Mouse (Mus musculus): ENCODE results near the gene Arhgap15.

The Arhgap15 gene

DNA sequence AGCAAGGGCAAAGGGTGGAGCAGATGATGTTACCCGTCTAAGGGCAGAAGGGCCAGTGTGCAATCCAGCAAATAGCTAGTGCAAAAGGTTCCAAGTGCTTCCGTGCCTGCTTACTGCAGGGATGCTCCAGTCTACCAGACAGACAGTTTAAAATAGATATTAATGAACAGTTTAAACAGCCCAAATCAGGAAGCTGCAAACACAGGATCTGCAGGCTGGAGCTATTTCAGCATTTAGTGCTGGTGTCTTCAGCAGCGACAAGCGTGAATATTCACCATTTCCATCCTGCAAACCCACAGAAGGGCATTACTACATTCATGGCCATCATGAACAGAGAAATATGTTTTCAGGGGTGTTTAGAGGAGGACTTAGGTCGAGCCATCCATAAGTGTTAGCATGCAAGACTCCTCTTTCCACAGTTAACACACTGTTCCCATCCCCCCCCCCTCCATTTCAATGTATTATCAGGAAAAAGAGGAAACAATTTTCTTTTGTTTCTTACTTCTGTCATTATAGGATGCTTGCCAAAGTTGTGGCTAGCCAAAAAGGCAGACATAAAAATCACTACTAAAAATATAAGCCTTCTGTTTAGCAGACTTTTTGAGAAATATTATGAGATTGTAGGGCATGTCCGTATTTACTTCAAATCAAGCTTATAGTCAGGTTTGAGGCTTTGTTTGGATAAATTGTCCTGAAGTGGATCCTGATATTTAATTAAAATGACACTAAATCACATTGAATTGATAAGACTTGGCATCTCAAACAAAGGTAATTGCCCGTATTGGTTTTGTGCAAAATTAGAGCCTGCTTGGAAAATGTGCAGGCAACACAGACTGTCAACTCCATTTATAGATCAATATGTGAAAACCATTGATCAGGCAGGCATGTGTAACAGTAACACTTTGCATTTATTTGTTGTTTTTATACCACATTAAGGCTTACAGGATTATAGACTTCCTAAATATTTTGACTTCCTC, 35.4 kb downstream of the Arhgap15 start:
- no peak for DNase-seq (ENCODE audit: low spot score)

DNA sequence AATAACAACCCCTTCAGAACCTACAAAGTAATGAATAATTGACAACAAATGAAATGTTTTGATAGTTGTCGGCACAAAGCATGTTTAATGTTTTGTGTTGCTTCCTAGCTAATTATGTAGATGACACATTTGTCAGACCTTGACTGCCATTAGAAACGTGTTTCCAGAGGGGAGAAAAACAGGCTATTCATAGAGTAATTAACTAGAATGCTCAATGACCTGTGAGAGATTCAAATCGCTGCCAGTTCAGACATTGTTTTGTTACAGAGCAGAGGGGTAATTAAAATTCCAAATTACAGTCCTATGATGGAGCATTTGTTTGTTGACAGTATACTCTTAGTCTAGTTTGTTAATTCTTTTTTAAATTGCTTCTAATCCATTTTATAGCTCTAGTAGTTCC, 37.5 kb downstream of the Arhgap15 start:
- no peak for DNase-seq (ENCODE audit: low spot score)

DNA sequence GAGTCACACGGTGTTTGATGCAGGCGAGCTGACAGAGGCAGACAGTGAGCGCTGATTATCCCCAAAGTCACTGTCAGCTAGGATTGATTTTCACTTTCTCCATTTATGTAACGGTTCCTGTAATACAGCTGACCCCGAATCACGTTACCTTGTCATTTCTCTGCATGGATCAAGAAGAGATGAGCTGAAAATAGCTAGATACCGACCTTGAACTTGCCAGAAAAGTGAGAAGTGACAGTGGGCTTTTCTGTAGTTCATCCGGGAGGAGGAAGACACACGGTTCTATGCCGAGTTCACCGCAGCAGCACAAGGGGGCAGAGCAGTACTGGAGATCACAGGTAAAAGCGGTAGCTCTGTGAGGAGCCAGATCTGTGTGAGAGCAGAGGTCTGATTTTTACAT, 38.5 kb downstream of the Arhgap15 start:
- no peak for DNase-seq (ENCODE audit: low spot score)

DNA sequence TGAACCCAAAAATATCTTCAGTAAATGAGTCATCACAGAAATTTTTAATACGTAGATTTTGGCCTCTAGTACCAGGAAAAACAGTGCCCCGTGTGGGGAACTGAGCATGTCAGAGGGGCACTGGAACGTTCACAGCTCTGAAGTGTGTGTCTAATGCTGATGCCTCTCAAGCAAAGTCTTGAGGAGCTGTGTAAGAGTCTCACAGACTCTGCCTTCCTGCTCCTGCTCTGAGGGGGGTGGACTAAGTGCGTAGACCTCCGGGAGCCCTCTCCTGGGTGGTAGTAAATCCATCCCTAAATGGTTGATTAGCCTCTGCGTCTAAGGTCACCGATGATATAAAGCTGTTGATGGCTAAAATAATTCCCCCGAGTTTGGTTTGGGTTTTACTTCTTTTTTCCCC, 39.9 kb downstream of the Arhgap15 start:
- DNase-seq (ENCODE audit: low spot score), result no peak

DNA sequence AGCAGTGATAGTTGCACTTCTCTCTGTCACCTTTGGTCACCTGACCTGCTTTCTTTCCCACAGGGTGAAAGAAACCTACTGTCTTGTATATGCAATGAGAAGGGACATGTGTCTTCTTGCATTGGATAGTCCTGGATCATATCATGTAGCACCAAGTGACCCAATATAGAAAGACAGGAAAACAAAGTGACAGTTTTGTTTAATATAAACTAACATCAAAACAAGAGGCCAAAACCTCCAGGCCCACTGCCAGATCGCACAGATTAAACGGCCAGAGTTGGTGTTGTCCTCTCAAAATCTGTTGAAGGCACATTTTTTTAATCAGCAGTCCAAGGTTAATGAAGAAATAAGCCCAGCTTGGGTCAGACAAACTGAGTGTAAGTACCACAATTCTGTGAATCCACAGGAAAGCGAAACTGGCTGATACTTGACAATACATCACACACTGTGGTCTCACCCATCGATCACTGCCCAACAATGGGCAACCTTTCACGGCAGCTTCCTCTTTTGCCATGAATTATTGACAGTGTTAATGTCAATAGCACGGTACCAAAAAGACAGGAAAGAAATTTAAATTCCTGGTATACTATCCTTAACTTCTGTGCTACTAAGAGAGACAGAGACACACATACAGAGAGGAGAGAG, 41.5 kb downstream of the Arhgap15 start:
- no peak for DNase-seq (ENCODE audit: low spot score)

DNA sequence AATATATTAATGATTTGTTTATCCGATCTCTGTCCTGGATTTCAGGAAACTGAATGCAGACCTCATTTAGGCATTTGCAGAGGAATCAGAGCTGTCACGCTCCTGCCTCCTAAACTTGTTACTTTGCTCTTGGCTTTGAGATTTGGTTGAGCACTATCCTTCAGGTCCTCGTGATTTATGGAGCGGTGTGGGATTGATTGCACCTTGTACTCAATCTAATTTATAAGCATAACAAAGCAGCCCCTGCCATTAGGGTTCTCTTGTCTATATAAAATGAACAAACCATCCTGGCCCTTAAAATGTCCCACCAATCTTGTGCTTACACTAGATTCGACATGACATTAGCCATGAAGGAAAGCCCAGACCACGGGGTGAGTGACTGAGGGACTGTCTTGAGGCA, 43.0 kb downstream of the Arhgap15 start:
- DNase-seq (ENCODE audit: low spot score), result no peak

DNA sequence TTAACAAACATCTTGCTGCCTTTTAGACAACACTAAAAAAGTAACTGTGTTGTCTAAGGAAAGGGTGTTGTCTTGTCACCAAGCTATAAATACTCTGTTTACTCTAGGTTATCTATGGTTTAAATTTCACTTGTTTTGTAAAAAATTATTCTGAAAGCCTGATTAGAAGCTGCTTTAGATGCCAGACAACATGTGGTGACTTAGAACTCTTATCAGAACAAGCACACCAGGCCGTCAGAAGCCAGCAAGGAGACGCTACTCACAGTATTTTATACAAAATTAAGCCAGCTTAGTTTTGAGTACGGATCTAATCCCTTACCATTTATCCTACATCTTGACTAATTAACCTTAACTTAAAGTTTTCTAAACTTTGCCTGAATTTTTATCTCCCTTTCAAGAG, 44.5 kb downstream of the Arhgap15 start:
- no peak for DNase-seq (ENCODE audit: low spot score)

DNA sequence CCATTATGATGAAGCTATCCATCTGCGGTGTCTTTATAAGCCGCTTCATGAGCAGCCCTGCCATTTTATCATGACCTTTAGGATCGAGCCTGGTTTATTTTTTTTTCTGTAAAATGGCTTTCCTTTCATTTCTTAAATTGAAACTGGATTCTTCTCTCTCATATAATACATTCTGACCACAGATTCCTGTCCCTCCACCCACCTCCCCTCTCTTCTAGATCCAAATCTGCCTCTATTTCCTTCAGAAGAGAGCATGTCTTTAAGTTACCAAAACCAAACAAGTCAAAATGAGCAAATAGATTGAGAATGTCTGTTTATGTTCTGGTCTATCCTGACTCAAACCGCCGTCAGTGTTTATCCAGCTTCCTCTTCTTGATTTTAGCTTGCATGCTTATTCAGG, 46.1 kb downstream of the Arhgap15 start:
- DNase-seq (ENCODE audit: low spot score), result no peak

DNA sequence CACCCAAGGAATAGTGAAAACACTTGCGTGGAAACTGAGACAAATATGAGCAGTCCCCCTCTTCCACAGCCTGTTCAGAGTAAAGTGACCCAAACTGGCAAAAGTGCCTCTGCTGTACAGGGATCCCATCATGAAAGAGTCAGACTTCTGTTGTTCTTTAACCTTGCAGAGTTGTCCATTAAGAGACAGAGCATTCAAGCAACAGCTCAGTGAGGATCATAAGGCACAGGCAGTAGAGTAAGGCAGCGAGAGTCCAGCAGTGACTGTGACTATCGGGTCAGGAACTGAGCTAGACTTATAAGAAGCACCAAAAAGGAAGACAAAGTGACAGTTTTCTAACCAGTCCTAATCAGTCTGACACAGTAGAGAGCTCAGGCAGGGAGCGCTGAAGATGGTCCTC, 47.8 kb downstream of the Arhgap15 start:
- DNase-seq (ENCODE audit: low spot score), result no peak

DNA sequence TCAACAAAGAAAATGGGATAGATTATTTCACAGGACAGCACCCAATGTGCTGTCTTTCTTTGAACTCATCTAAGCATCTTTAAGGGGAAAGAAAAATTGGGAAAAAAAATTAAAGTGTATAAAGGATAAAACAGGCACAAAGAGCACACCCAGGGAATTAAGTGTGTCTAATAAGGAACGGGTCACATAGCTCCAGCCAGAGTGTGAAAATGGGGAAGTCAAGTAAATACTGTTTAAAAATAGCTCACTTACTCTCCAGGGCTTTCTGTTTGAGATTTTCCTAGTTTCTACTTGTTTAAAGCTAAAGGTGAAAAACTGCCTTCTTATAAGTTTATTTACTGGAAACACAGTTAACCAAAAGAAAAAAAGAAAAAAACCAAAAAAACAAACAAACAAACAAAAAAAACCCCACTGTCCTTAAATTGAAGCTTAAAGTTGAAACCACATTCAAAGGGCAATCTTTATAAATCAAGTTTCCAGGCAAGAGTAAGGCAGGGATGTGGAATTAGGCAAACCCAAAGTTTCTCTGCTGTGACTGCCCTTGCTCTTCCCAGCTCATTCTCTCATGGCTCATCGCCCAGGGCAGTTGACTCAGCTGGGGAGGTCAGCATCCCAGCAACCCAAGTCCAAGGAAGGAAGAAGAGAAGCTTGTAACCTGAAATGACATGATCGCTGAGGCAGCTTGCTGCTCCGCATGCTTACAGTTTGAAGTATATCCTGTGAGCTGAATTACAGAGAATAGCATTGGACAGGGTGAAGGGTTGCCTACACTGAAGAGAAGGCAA, 57.5 kb downstream of the Arhgap15 start:
- DNase-seq (ENCODE audit: low spot score), result no peak

DNA sequence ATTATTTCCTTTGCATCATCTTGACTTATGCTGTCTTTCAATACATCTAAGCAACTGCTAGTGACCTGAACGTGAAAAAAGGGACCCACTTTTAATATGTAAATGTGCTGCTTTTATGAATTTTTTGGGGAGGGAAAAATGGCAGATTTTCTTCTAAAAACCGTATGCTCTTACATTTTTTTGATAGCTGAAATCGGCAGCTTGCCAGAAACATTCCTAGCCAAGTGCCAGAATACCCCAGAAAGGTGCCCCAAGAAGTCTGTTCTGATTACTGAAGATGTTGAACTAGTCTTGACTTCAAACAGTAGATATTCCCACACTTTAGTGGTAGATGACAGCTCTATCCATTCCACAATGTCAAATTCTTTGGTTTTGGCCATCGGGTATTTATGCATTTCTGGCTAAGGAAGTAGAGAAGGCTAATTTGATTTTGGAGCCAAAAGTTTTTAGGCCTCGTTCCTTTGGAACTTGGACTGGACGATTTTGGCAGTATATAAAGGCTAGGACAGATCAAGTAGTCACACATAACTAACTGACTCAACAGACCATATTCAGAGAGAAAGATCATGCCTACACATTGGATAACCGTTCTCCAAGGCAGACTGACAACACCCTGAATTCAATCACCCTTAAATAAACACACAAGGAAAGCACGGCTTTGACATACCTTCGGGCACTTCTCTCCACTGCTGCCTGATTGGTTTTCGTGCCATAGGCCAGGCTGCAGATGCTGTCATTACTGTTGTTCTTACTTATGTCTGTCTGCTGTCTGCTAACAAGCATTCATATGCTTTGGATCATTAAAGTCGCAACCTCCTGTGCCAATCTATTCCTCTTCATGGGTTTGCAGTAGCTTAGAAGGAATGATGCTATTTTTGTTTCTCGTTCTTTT, 67.5 kb downstream of the Arhgap15 start:
- DNase-seq (ENCODE audit: low spot score), result no peak

DNA sequence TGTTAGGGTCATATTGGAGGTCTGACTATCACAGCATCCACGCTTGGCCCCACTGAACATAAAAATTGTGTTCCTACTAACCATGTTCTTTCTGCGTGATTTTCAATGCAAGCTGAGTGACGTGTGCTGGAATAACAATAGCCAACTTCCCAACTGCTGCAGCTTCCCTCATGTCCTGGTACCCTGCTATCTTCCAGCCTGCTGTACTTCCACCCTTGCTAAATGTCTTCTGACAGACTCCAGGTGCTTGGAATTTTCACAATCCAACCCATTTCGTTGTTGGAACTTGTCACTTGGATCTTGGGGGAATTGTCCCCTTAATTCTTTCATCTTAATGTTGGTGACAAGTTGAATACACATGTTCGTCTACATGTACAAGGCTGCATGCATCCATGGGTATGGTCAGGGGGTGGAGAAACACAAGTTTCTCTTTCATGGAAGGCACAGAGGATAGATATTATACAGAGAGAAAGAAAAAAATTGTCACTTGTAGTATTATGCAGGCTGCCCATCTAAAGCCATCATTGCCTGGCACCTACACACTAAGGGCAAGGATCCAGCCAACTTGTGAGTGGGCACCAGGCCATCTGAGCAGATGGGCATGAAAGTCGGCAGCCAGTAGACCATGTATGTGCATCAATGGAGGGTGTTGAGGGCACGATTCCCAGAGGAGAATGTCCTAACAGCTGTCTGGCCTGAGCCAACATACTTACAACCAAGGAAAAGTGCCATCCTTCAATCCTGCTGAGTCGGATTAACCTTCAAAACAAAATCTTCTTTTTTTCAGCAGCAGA, 68.4 kb downstream of the Arhgap15 start:
- no peak for DNase-seq (ENCODE audit: low spot score)

DNA sequence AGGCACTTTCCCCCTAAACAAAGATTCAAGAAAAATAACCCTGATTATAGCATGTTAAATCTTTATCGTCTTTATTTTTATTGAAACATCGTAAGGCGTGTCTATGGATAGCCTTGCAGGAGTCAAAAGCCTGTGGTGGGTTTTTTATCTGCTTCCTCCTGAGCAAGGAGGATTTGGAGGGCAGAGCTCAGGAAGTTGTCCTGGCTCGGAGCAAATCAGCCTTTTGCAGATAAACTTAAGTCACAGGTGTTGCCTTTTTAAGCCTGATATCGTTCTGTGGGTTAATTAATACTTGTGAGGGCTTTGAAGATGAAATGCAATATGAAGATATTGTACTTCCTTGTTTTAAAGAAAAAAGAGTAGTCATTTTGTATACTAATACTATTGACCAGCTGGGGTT, 87.3 kb downstream of the Arhgap15 start:
- no peak for DNase-seq (ENCODE audit: low spot score)

DNA sequence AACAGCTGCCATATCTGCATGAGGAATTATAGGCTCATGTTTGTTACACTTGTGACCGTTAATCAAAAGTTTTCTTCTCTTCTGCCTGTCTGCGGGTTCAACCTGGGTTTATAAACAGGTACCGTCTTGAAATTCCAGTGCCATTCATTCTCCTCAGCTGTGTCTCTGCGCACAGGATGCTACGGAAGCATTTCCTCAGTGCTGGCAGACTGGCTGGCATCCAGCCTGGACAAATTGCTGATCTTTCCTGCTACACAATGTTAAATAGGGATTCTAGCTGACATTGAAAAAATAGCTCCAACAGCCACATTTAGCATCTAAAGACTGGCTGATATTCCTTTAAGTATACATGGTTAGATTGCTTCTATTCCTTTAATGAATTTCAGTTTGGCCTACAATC, 93.0 kb downstream of the Arhgap15 start:
- no peak for DNase-seq (ENCODE audit: low spot score)

DNA sequence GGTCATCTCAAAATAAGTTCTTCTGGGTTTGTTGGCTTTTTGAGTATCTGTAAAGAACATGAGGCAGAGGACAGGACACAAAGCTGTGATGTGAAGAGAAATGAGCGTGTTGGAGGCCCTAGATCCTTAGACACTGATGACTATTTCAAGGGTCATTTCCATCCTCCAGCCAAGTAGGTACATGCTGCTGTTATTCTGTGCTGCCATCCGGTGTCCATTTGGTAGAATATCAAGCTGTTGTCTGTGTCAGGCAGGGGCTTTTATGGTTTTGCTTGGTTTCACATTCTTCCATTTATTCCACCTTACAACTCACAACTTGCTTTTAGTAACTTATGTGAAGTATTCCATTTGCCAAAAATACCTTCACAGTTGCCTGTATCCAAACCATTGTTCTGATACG, 102.6 kb downstream of the Arhgap15 start:
- no peak for DNase-seq (ENCODE audit: low spot score)

DNA sequence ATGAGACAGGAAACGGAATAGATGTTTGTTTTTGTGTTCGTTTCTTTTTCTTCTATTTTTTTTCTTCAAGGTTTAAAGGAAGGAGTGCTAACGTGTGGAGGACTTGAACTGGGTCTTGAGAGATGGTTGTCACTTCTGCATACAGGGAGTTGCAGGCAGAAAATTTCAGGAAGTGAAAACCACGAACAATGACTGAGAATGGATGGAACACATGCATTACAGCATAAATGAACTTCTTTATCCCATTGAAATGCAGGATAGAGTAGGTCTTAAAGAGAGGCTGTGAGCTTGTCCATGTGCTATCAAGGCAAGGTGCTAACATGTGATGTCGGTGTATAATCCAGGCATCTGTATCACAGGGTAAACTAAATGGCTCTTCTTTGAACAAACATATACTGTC, 114.1 kb downstream of the Arhgap15 start:
- DNase-seq (ENCODE audit: low spot score), result no peak

DNA sequence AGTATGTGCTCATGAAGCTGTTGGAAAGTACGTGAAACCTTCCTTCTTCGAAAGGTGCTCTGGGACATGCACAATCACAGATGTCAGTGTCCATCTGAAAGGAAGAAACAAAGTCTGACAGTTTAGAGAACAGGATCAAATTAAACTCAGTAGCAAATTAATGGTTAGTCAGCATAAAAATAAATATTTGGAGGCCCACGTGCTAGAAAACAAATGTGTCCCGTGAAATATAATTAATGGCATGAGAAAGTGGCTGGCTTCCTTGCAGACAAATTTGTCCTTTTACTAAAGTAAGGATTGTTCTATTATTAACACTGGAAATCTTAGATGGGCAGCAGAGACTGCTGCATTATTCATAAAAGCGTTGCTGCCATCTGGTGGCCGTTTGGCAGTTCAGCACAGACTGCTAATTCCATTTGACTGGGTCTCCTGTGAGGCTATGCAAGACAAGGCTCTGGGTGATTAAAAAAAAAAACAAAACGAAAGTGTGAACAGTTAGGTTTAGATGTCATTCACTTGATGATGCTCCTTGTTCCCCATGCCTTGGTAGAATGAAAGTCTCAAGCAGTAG, 153.9 kb downstream of the Arhgap15 start:
- peak; percentile 32 for DNase-seq (ENCODE audit: low spot score)

DNA sequence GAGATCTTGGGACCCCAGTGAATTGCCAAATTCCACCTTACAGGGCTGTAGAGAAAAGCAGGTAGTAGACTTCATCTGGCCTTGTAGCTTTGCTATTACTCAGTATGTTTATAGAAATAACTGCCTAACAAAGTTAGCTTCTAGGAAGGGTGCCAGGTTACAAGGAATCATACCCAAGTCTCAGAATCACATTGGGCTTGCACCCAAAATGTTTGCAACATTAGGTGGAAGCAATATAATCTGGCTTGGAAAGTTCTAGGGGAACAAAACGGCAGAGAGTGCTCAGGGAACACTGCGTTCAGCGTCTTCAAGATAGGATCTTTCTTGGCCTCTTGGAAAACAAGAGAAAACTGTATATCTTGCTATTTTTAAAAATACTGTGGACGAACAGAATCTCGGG, 158.9 kb downstream of the Arhgap15 start:
- DNase-seq (ENCODE audit: low spot score), result no peak

DNA sequence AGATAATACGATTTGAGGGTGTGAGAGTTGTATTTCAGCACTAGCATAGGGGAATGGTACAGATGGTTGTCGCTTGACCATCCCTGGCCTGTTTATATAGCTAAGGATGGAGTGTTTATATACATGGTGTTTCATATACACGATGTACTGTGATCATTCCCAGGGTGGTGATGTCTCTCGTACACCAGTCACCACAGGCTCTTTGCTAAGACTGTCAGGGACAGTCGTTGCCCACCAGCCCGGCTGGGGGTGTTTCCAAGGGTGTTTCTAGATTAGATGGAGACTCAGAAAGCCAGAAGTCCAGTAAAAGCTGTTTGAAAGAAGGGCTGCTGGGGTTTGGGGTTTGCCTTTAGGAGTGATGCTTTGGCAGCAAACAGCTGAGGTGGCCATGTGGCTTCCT, 165.5 kb downstream of the Arhgap15 start:
- DNase-seq (ENCODE audit: low spot score), result no peak

DNA sequence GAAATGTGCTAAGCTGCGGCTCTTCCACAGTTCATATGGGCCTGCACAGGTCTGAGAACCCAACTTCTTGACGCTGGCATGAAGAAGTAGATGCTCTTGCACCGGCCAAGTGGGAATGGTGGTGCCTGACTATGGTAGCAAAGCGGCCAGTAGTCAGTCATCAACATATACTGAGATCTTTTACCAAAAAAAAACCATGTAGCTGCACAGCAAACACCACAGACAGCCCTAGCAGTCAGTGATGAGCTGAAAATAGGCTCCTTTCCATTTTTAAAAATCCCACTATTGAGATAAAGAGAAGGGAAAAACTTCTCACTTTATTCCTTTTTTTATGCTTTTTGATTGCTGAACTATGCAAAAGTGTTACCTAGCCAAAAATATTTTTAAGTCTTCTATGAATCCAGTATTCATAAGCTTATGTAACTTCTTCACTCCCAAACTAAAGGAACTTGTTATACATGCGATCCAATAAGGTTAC, 175.3 kb downstream of the Arhgap15 start:
- no peak for DNase-seq (ENCODE audit: low spot score)
